Mouse (Mus musculus) megakaryocyte, embryonic 14.5 days (primary cell): ENCODE results near the gene Kcnh4.

ENCODE experiments used
- FLI1 ChIP-seq: IDR thresholded peaks from 2 replicates; pipeline ENCODE4 v1.6.1; 2012; ENCODE audit warnings: low read length, inconsistent platforms, mixed read lengths
- GATA1 ChIP-seq: IDR thresholded peaks from 3 replicates; pipeline ENCODE4 v1.6.1; 2012; ENCODE audit warnings: mixed read lengths, low read length, inconsistent platforms, borderline replicate concordance

DNA sequence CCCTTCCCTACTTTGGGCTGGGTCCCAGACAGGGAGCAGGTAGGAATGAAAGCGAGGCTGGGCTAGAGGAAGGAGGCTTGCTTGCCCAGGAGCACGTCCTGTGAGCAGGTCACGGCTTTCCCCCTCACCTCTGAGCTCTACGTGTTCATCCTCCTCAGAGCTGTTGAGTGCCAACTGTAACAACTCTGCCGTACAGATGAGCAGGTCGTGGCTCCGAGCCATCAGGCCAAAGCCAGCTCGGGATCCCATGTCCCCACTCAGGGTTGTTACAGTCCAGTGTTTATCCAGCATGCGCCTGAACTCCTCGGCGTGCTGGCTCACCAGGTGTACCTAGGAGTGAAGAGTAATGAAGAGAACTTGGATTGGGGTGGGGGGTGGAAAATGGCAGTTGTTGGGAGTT is 56.4 kb downstream of the Kcnh4 start:
- TF ChIP-seq GATA1 (no peak), FLI1 (no peak)
